Mouse (Mus musculus) erythroblast, embryonic 14.5 days (primary cell): ENCODE measurements around the gene Rbl2. TPM values are rescaled to one million over a fixed set of nuclear protein-coding genes. Genes with fewer than 3 reads are reported as not detected.

Source experiments
- H3K27me3 ChIP-seq: 2 replicates; pipeline ENCODE4 v1.6.1; 2012; ENCODE audit warnings: inconsistent platforms; ENCODE audit not compliant: control insufficient read depth
- H3K36me3 ChIP-seq: 2 replicates; pipeline ENCODE4 v1.6.1; 2012; ENCODE audit warnings: mild to moderate bottlenecking, inconsistent platforms; ENCODE audit not compliant: control insufficient read depth
- H3K4me1 ChIP-seq: 2 replicates; pipeline ENCODE4 v1.6.1; 2012; ENCODE audit warnings: inconsistent platforms; ENCODE audit not compliant: control insufficient read depth
- H3K4me3 ChIP-seq: replicated peaks from 2 replicates; pipeline ENCODE3; 2012; ENCODE audit warnings: moderate library complexity, mild to moderate bottlenecking, inconsistent platforms
- H3K9me3 ChIP-seq: 2 replicates; pipeline ENCODE4 v1.6.1; 2012; ENCODE audit warnings: low read length, inconsistent platforms, mixed read lengths; ENCODE audit not compliant: control insufficient read depth
- GATA1 ChIP-seq: IDR thresholded peaks from 2 replicates; pipeline ENCODE4 v1.6.1; 2012; ENCODE audit warnings: low read length, inconsistent platforms, mixed read lengths
- TAL1 ChIP-seq: IDR thresholded peaks from 3 replicates; pipeline ENCODE4 v1.6.1; 2012; ENCODE audit warnings: low read length, inconsistent platforms, mixed read lengths
- polyA plus RNA-seq: library from polyadenylated mRNA; stranded (reverse); fragments of >175 nt; gene quantifications from 2 replicates; pipeline ENCODE4 v1.2.3, GENCODE M21; 2012

The Rbl2 gene
- 0.13 and 0.19 TPM in 2 replicates for polyA plus RNA-seq

DNA sequence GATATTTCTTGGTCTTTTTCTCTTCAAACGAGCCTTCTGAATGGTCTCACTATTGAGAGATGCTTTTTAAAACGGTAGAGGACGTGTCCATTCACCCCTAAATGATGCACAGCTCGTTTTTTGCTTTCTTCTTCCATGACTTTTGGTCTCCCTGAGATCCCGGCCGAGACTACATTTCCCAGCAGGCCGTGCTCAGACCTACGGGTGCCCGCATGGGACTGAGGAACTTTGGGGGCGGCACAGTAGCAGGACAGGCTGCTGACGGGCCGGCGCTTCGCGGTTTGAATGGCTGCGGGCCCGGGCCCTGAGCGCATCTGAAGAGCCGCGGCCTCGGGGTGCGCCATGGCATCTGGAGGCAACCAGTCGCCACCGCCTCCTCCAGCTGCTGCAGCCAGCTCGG, at the start of gene Rbl2:
Rbl2 (plus strand) TSS at position 224 of the 400 bp plus-strand sequence.
- H3K4me1 ChIP-seq = peaks cover 28% of the 10 kb centered on the region
- H3K9me3 ChIP-seq = no peaks in the 10 kb centered on the region
- peaks cover 12% of the 10 kb centered on the region for H3K36me3 ChIP-seq
- H3K27me3 ChIP-seq = no peaks in the 10 kb centered on the region
- H3K4me3 ChIP-seq = peak within 1 kb of the TSS; percentile 79
- TF ChIP-seq TAL1 (no peak), GATA1 (no peak)

DNA sequence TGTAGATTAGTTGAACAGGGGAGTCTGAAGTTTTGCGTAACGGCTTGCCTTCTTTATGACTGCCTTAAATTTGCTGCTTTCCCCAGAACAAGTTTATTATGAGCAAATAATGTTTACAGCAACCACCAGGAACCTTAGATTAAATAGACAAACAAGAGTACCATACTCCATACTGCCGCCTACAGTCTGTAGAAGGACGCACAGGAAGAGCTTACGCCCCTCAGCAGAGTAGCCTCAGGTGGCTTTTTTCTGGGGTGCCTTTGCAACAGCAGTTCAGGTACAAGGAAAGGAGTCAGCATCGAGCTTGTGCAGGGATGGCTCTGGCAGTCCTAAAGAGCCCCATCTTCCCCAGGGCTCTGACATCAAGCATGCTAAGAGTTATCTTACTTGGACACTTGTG, 35.4 kb upstream of the Rbl2 start:
- Histone ChIP-seq H3K27me3 (no peaks in the 10 kb centered on the region), H3K9me3 (no peaks in the 10 kb centered on the region), H3K4me3 (no peak overlapping the region), H3K4me1 (no peaks in the 10 kb centered on the region), H3K36me3 (peaks cover 54% of the 10 kb centered on the region)
- TF ChIP-seq TAL1 (no peak), GATA1 (no peak)

DNA sequence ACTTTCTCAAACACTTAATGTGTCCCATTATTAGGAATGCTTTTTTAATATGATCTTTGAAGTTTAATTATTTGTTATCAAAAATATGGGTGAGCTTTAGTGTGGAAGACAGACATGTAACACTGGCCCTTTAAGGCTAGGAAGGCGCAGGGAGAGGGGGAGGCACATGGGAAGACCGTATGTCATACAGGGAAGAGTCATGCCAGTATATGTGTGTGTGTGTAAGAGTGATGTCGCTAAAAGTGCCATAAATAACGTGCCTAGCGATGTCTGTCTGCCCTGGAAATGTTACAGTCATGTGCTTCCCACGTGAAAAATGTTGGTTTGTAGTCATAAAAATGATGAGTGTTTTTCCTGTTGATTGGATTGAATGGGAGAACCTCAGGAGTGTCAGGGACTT, 33.0 kb upstream of the Rbl2 start:
- Histone ChIP-seq H3K36me3 (peaks cover 59% of the 10 kb centered on the region), H3K4me1 (no peaks in the 10 kb centered on the region)

DNA sequence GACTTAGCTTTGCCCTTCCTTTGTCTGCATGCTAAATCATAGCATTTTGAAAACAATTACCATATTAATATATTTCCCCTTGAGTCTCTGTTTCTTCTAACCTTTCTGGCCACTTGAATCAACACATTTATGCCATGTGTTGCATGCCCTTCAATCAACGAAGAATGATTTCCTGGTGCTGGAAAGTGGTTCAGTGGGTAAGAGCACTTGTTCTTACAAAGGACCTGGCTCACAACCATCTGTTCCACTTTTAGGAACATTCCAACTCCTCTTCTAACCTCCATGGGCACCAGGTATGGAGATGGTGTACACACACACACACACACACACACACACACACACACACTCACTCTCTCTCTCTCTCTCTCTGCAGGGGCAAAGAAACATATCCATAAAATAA, 31.2 kb upstream of the Rbl2 start:
- H3K4me3 ChIP-seq = no peak overlapping the region
- H3K27me3 ChIP-seq = no peaks in the 10 kb centered on the region
- H3K4me1 ChIP-seq = no peaks in the 10 kb centered on the region
- peaks cover 64% of the 10 kb centered on the region for H3K36me3 ChIP-seq
- TF ChIP-seq TAL1 (no peak), GATA1 (no peak)
- no peaks in the 10 kb centered on the region for H3K9me3 ChIP-seq

More for the DNA sequence above, 33.0 kb upstream of the Rbl2 start:
- no peaks in the 10 kb centered on the region for H3K9me3 ChIP-seq
- TF ChIP-seq GATA1 (no peak), TAL1 (no peak)
- H3K27me3 ChIP-seq = no peaks in the 10 kb centered on the region
- no peak overlapping the region for H3K4me3 ChIP-seq

DNA sequence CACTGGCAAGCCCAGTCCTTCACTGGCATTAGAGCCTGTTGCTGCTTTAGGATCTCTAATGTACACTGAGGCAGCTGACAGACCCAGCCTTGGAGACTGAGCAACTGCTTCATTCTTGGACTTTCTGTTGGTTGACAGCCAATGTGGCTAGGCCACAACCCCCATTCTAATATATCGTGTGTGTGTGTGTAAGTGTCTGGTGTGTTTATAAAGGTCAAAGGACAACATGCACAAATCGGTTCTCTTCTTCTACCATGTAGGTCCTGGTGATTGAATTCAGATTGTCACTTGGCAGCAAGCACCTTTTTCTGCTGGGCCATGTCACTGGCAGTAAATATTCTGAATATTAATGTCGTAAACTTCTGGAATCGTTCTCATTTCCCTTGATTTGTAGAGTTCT, 23.5 kb upstream of the Rbl2 start:
- Histone ChIP-seq H3K4me3 (no peak overlapping the region), H3K27me3 (no peaks in the 10 kb centered on the region), H3K36me3 (peaks cover 34% of the 10 kb centered on the region), H3K9me3 (no peaks in the 10 kb centered on the region), H3K4me1 (no peaks in the 10 kb centered on the region)
- TF ChIP-seq TAL1 (no peak), GATA1 (no peak)

DNA sequence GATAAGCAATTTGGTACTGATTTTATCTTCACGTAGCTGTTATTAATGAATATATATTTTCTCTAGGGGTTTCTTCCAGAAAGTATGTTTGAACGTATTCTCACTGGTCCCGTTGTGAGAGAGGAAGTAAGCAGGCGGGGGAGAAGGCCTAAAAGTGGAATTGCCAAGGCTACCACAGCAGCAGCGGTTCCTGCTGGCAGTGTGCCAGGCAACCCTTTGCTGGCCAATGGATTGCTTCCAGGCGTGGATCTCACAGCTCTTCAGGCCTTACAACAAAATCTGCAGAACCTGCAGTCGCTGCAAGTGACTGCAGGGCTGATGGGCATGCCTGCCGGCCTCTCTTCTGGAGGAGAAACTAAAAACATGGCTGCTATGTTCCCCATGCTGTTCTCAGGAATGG, 18.8 kb upstream of the Rbl2 start:
- TF ChIP-seq GATA1 (no peak), TAL1 (no peak)
- H3K9me3 ChIP-seq = no peaks in the 10 kb centered on the region
- no peaks in the 10 kb centered on the region for H3K27me3 ChIP-seq
- H3K36me3 ChIP-seq = peaks cover 22% of the 10 kb centered on the region
- no peaks in the 10 kb centered on the region for H3K4me1 ChIP-seq
- no peak overlapping the region for H3K4me3 ChIP-seq

DNA sequence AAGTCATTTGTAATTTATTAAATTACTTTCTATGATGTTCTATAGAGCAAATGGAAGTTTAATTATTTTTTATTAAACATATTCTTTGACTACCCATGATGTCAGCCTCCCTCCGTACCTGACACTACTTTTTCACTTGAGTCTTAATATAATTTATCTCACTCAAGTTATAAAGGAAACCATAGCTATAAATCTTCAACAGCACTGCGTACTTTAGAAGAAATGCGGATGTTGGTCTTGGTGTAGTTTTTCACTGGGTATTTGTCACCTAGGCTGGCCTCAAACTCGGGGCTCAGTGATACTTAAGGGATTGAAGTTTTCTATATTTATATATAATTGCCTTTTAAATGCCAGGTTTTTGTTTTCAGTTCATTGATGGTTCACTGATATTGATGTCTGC, 15.4 kb upstream of the Rbl2 start:
- TF ChIP-seq GATA1 = no peak
- TF ChIP-seq TAL1 = no peak
- peaks cover 14% of the 10 kb centered on the region for H3K36me3 ChIP-seq
- H3K9me3 ChIP-seq = no peaks in the 10 kb centered on the region
- peaks cover under 1% of the 10 kb centered on the region for H3K4me1 ChIP-seq
- no peaks in the 10 kb centered on the region for H3K27me3 ChIP-seq
- H3K4me3 ChIP-seq = no peak overlapping the region

DNA sequence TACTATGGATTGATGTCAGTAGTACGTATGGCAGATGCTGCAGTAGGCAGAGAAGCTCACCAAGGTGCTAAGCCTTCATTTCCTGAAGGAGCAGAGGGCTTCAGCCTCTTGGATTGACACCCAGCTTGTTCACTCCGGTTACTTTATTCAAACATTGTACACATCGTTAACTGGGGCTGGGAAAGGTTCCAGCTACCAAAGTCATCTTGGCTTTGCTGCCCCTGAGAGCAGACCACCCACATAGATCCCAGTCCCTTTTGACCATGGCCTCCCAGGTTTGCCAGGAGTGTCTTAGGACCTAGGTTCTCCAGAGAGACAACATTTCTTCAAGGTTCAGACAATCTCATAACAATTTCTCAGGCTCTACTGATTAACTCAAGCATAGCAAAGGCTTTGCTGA, 13.0 kb upstream of the Rbl2 start:
- peaks cover 18% of the 10 kb centered on the region for H3K4me1 ChIP-seq
- peaks cover under 1% of the 10 kb centered on the region for H3K36me3 ChIP-seq
- H3K4me3 ChIP-seq = no peak overlapping the region
- H3K9me3 ChIP-seq = no peaks in the 10 kb centered on the region
- H3K27me3 ChIP-seq = no peaks in the 10 kb centered on the region
- TF ChIP-seq TAL1 = no peak
- TF ChIP-seq GATA1 = no peak

DNA sequence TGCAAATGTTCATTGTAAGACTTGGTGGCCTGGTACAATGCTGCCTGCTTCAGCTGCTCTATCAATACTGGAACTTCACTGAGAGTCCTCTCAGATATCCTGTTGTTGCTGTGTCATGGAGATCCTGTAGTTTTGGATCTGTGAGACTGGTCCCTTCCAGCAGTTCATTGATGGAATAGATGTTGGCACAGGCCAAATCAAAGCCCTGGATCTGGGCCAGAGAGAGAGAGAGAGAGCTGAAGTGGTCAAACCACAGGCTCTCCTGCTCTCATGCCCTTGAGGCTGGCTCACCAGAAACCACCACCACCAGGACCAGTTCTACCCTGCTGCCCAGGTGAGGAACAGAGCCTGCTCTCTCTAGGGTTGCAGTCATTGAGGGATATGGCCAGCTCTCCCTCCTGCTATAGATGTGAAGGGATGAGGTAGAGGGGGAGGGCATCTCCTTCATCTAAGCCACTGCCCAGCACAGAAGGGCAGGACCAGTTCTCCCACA, 10.7 kb upstream of the Rbl2 start:
- Histone ChIP-seq H3K4me3 (no peak overlapping the region), H3K36me3 (no peaks in the 10 kb centered on the region; the same call in 1 of the 2 replicates), H3K27me3 (no peaks in the 10 kb centered on the region), H3K4me1 (peaks cover 18% of the 10 kb centered on the region), H3K9me3 (no peaks in the 10 kb centered on the region)
- TF ChIP-seq TAL1 (no peak), GATA1 (no peak)
